Mouse (Mus musculus): ENCODE measurements around the gene Lat2.
A peak's percentile ranks its signal among the peaks of the same experiment; 100 is the strongest.

Gene Lat2

GRCm38 (mm10) chr5:134614296-134614695, 529 bp downstream of the Lat2 start:
- no peak for DNase-seq (ENCODE audit: extremely low read depth, insufficient read length, low spot score)

GRCm38 (mm10) chr5:134613727-134614126, 1.1 kb downstream of the Lat2 start:
- DNase-seq (ENCODE audit: extremely low read depth, insufficient read length, low spot score): no peak

GRCm38 (mm10) chr5:134611810-134612521, 2.9 kb downstream of the Lat2 start:
- peak; percentile 44 for DNase-seq (ENCODE audit: extremely low read depth, insufficient read length, low spot score)

GRCm38 (mm10) chr5:134609916-134610643, 4.7 kb downstream of the Lat2 start:
- DNase-seq (ENCODE audit: extremely low read depth, insufficient read length, low spot score): no peak

- DNase-seq (ENCODE audit: extremely low read depth, insufficient read length, low spot score): no peak
These were observed 7.7 kb downstream of the Lat2 start for GRCm38 (mm10) chr5:134607121-134607520.

GRCm38 (mm10) chr5:134606314-134606713, 8.5 kb downstream of the Lat2 start:
- no peak for DNase-seq (ENCODE audit: extremely low read depth, insufficient read length, low spot score)

GRCm38 (mm10) chr5:134604376-134604775, 10.4 kb downstream of the Lat2 start:
- no peak for DNase-seq (ENCODE audit: extremely low read depth, insufficient read length, low spot score)

GRCm38 (mm10) chr5:134597711-134598110, 17.1 kb downstream of the Lat2 start:
- no peak for DNase-seq (ENCODE audit: extremely low read depth, insufficient read length, low spot score)

- no peak for DNase-seq (ENCODE audit: extremely low read depth, insufficient read length, low spot score)
These were observed 21.7 kb downstream of the Lat2 start for GRCm38 (mm10) chr5:134593093-134593492.

GRCm38 (mm10) chr5:134592026-134592581, 22.7 kb downstream of the Lat2 start:
- DNase-seq (ENCODE audit: extremely low read depth, insufficient read length, low spot score): no peak

- DNase-seq (ENCODE audit: extremely low read depth, insufficient read length, low spot score): no peak
These were observed 24.9 kb downstream of the Lat2 start for GRCm38 (mm10) chr5:134589900-134590299.

- no peak for DNase-seq (ENCODE audit: extremely low read depth, insufficient read length, low spot score)
These were observed 30.0 kb downstream of the Lat2 start for GRCm38 (mm10) chr5:134584798-134585197.

- DNase-seq (ENCODE audit: extremely low read depth, insufficient read length, low spot score): no peak
These were observed 31.0 kb downstream of the Lat2 start for GRCm38 (mm10) chr5:134583884-134584213.

GRCm38 (mm10) chr5:134583006-134583883, 31.6 kb downstream of the Lat2 start:
- no peak for DNase-seq (ENCODE audit: extremely low read depth, insufficient read length, low spot score)

- peak; percentile 92 for DNase-seq (ENCODE audit: extremely low read depth, insufficient read length, low spot score)
These were observed 32.5 kb downstream of the Lat2 start for GRCm38 (mm10) chr5:134582221-134582907.

GRCm38 (mm10) chr5:134581146-134581545, 33.7 kb downstream of the Lat2 start, which contains the start of gene Rfc2:
Gene Rfc2, plus strand, starts transcription at chr5:134581366.
- no peak for DNase-seq (ENCODE audit: extremely low read depth, insufficient read length, low spot score)

GRCm38 (mm10) chr5:134579135-134579534, 35.7 kb downstream of the Lat2 start:
- DNase-seq (ENCODE audit: extremely low read depth, insufficient read length, low spot score): no peak

GRCm38 (mm10) chr5:134577534-134577933, 37.3 kb downstream of the Lat2 start:
- no peak for DNase-seq (ENCODE audit: extremely low read depth, insufficient read length, low spot score)

GRCm38 (mm10) chr5:134576517-134577220, 38.2 kb downstream of the Lat2 start:
- DNase-seq (ENCODE audit: extremely low read depth, insufficient read length, low spot score): peak; percentile 61

GRCm38 (mm10) chr5:134575833-134576232, 39.0 kb downstream of the Lat2 start:
- no peak for DNase-seq (ENCODE audit: extremely low read depth, insufficient read length, low spot score)
